Mouse (Mus musculus) spleen, adult 2 months (tissue): ENCODE measurements at regions not wholly inside any gene's neighbourhood (a gene's known extent, or its start where the extent isn't known, plus 50 kb on each side); places are given as distances from the start of the nearest gene placed in this dataset.

Source experiments
- CTCF ChIP-seq: fragments of 200-500 bp; IDR thresholded peaks from 2 replicates; pipeline ENCODE4 v1.5.1; 2011; ENCODE audit warnings: mild to moderate bottlenecking, inconsistent platforms; ENCODE audit not compliant: insufficient read depth, insufficient read length, insufficient replicate concordance; ENCODE audit errors: extremely low read depth
- POLR2A ChIP-seq: fragments of 200-500 bp; IDR thresholded peaks from 2 replicates; pipeline ENCODE4 v1.6.1; 2011; ENCODE audit warnings: low read depth, low read length, inconsistent platforms

DNA sequence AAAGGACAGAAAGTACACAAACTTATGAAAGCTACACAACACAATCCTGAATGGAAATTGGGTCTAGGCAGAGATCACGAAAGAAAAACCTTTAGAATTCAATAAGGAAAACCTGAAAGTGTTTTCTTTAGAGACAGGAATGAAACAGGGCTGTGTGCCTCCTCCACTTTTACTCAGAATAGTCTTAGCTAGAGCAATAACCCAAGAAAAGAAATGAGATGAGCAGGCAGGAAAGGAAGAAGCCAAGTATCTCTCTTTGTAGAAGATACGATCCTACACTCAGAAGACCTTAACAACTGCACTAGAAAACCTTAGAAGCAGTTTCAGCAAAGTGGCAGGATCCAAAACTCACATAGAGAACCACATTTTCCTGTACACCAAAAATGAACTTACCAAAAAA is 218.0 kb downstream of the Hace1 start:
- TF ChIP-seq POLR2A (no peak), CTCF (no peak)
